Mouse (Mus musculus): ENCODE measurements around the gene Mdn1.

Mdn1 gene

GRCm38 (mm10) chr4:32779996-32780395 lies 123.1 kb downstream of the Mdn1 start:
- DNase-seq (ENCODE audit: low read depth in 1 of 2, low spot score in 2 of 2): no peak

DNA sequence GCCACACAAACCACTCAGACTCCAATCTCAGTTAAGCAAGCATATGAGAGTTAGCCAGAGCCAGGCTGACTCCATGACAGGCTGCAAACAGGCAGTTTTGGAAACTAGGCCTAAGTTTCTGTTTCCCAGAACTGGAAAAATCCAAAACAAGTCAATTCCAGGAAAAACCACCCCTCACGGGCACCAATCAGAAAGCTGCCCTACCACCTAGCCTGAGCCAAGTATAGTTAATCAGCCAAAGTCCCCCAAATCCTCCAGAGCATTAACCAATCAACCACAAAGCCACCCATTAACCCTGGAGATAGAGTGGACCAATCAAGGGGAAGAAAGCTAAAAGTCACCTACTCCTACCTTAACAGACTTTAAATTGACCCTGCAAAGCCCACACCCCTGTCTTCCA lies 130.2 kb downstream of the Mdn1 start:
- DNase-seq (ENCODE audit: low read depth in 1 of 2, low spot score in 2 of 2): no peak

DNA sequence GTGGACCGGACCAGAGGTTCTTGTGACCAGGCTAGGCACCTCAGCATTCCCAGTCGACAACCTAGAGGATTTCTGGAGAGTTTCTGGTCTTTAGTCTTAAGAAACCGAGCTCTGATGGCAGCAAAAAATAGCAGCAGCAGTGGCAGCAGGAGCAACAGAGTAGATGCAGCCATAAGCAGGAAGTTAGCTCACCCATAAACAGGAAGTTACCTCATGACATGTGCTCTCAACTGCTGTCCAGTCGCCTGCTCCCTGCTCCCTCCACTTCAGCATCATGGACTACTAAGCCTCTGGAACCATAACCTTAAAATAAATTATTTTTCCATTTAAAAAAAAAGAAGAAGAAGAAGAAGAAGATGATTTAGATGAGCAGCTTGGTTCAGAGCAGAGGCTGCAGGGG lies 132.1 kb downstream of the Mdn1 start:
- no peak for DNase-seq (ENCODE audit: low read depth in 1 of 2, low spot score in 2 of 2)

- DNase-seq (ENCODE audit: low read depth in 1 of 2, low spot score in 2 of 2): no peak
These were observed 142.1 kb downstream of the Mdn1 start for GRCm38 (mm10) chr4:32798976-32799375.

DNA sequence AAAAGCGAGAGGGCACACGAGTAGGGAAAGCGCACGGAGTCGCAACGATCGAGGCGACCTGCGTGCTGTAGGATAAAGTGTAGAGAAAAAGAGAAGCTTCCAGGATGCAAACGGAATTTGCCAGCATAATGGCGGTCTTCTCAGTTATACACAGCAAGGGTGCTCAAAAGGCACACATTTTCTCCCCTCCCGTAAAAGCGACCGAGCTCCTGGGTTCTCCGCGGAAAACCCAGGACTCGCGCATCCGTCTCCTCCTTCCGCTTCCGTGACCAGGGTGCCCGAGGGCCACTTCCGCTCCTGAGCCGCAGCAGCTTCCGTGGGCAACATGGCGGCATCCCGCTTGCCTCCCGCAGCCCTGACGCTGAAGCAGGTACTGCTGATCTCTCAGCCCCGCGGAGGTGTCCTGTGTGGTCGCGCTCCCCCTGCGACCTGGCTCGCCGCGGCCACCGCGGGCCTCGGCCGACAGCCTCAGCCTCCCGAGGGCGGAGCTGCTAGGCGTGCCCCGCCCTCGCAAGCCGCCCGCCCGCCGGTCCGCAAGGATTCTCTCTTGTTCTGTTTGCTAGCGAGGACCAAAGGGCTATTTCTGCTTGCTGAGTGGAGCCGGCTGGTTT lies 143.2 kb downstream of the Mdn1 start, which contains the start of gene Lyrm2:
Gene Lyrm2 (plus strand): TSS at position 288 of the 611 bp plus-strand sequence.
- peak; percentile 42 to 64 for DNase-seq (ENCODE audit: low read depth in 1 of 2, low spot score in 2 of 2)

GRCm38 (mm10) chr4:32800577-32801170 lies 143.8 kb downstream of the Mdn1 start:
- no peak for DNase-seq (ENCODE audit: low read depth in 1 of 2, low spot score in 2 of 2)

DNA sequence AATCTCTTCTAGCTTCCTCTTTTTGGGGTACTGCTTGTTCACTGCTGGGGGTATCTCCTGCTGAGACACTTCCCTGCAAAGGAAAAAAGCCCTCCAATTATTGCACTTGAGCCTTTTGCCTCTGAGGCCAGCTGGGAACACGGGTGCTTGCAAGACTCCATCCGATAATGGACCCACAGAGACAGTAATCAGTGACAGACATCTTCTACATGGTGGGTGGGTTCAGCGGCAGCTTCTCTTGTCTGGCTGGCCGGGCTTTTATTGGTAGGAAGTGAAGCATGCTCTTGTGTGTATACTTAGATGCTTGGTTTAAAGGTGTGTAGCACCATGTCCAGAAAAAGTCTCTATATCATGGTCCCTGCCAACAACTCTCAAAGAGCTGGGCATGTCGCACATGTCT lies 160.6 kb downstream of the Mdn1 start:
- DNase-seq (ENCODE audit: low read depth in 1 of 2, low spot score in 2 of 2): no peak

DNA sequence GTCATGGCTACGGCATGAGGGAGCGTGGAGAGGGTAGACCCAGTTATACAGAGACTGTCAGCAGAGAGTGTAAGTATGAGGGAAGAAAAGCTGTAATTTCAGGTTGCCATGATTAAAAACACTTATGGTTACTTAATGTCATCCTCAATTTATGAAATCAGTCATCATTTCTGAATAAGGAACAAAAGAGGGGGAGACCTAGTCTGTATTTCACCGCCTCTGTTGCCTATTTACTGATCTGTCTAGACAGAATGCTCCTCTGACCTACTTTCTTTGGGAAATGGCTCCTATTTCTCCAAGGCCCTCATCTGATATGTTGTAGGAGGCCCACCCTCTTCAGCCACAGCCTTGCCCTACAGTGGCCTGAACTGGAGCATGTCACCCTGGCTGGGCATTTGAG lies 163.8 kb downstream of the Mdn1 start:
- no peak for DNase-seq (ENCODE audit: low read depth in 1 of 2, low spot score in 2 of 2)

DNA sequence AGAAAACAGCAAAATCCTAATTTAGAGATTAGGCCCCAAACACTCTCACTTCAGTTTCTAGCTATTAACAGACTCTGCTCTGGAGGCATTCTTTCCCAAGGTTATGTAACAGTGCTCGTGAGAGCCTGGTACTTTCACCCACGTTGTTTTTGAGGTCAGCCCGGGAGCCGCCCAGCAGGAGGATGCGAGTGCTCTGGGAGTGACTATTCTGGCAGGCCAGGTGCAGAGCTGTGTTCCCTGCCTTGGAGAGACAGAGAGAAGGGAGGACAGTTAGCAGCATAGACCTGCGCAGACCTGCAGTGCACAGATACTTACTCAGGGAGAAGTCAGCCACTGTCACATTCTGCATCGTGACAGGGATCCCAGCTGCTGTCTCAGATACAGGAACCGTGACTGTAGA lies 167.3 kb downstream of the Mdn1 start:
- DNase-seq (ENCODE audit: low read depth in 1 of 2, low spot score in 2 of 2): no peak
